ENCODE assay signal across 9 mouse cellular contexts in genomic region chr8:117697248-117697647, GRCm38 (mm10). TPM values are rescaled to one million over a fixed set of nuclear protein-coding genes. Genes with fewer than 3 reads are reported as not detected.
DNase-seq lines count a peak whose midpoint lies in the region; ATAC-seq lines count a peak whose summit lies in the region.
"Had no signal": no experiment of that assay in that cellular context is flagged by ENCODE, and none has a peak within 500 bp of the region (broad histone marks: within the 10 kb centered on the region; RNA-seq: fewer than 3 reads in every experiment).

No protein-coding gene starts in this region.

- DNase-seq in adrenal gland, adult 2 months = peak; percentile 17
- no peak for DNase-seq in adrenal gland, adult 8-10 months
- DNase-seq in layer of hippocampus, postnatal 10 days (ENCODE audit: low spot score in 2 of 2) = peak; percentile 36
- no peak for DNase-seq in layer of hippocampus, adult 8-10 months (ENCODE audit: low spot score in 2 of 2)
- peak; percentile 8 for DNase-seq in NIH3T3 (ENCODE audit: low read depth)
- DNase-seq in embryo, embryonic 11 days = peak; percentile 29

- 0 out of 2 replicates have a peak, but pooled peaks have one; percentile 50 for ATAC-seq in megakaryocyte-erythroid progenitor cell, adult 5-6 weeks (replicated peaks; ENCODE audit: low FRiP score, low TSS enrichment, poor library complexity, severe bottlenecking)
- no peak for ATAC-seq in inflammation-experienced regulatory T-cells, adult 6 months

RNA-seq across cellular contexts. Expression of gene Hsd17b2, which starts 4.5 kb away (rescaled TPM):
- total RNA-seq in adrenal gland, adult 2 months (2021) = 1 to 10 TPM in 1 of 2 experiments, not detected in 1; 1.4 TPM
- 0.12 and 0.38 TPM in 2 replicates for polyA plus RNA-seq in adrenal gland, adult 2 months (2012; rRNA removed)
- not detected for total RNA-seq in adrenal gland, adult 8-10 months (2022)
- total RNA-seq in layer of hippocampus, postnatal 10 days (2021) = not detected
- not detected for total RNA-seq in layer of hippocampus, adult 8-10 months (2022)
- total RNA-seq in megakaryocyte-erythroid progenitor cell, adult 5-6 weeks (2014; fragmentation: Nextera tagmentation) = not detected in 2 replicates
- total RNA-seq in megakaryocyte-erythroid progenitor cell, adult 5-6 weeks (2017) = not detected in 2 replicates
- under 1 TPM in 2 of 3 experiments, not detected in 1; 0.51 to 0.72 TPM for polyA plus RNA-seq in inflammation-experienced regulatory T-cells, adult 6 months (2017; shearing (Covaris generic))
- polyA plus RNA-seq: C2C12 had no signal

RNA-seq across cellular contexts. Expression of gene Sdr42e1, which starts 23.8 kb away (rescaled TPM):
- total RNA-seq in adrenal gland, adult 2 months (2021) = 1 to 10 TPM; 2.3 to 2.7 TPM
- 1.7 TPM in 2 replicates for polyA plus RNA-seq in adrenal gland, adult 2 months (2012; rRNA removed)
- total RNA-seq in adrenal gland, adult 8-10 months (2022) = 1 to 10 TPM; 1.6 to 3.5 (median 2.0) TPM
- total RNA-seq in layer of hippocampus, postnatal 10 days (2021) = 1 to 10 TPM; 2.8 to 4.1 TPM
- 1 to 10 TPM; 4.7 to 6.2 (median 5.6) TPM for total RNA-seq in layer of hippocampus, adult 8-10 months (2022)
- 2.3 and 4.0 TPM in 2 replicates for total RNA-seq in megakaryocyte-erythroid progenitor cell, adult 5-6 weeks (2014; fragmentation: Nextera tagmentation)
- total RNA-seq in megakaryocyte-erythroid progenitor cell, adult 5-6 weeks (2017) = 0.89 and 4.3 TPM in 2 replicates
- polyA plus RNA-seq in inflammation-experienced regulatory T-cells, adult 6 months (2017; shearing (Covaris generic)) = 1 to 10 TPM; 1.9 to 3.6 (median 2.4) TPM
- polyA plus RNA-seq: C2C12 had no signal

Comparison
In these comparisons a context has a peak if more than half of its experiments do, and no peak if none do; other contexts are left out.
1. DNase-seq: peak in adrenal gland, adult 2 months (single experiment), layer of hippocampus, postnatal 10 days (2 of 2), NIH3T3 (single experiment) and embryo, embryonic 11 days (single experiment); none in adrenal gland, adult 8-10 months (single experiment) and layer of hippocampus, adult 8-10 months (0 of 2).